Mouse (Mus musculus): ENCODE measurements around the gene Slc25a23.
A peak's percentile ranks its signal among the peaks of the same experiment; 100 is the strongest.

Slc25a23 gene

GRCm38 (mm10) chr17:57070699-57071098, 11.0 kb upstream of the Slc25a23 start:
- peak; percentile 49 to 74 for DNase-seq

- no peak for DNase-seq
Measured at GRCm38 (mm10) chr17:57070272-57070671, 10.6 kb upstream of the Slc25a23 start.

GRCm38 (mm10) chr17:57066908-57067307, 7.2 kb upstream of the Slc25a23 start:
- no peak for DNase-seq

- DNase-seq: peak; percentile 29 to 38
Measured at GRCm38 (mm10) chr17:57063031-57063430, 3.4 kb upstream of the Slc25a23 start.

GRCm38 (mm10) chr17:57062548-57062947, 2.9 kb upstream of the Slc25a23 start:
- DNase-seq: peak; percentile 19 to 46

- peak; percentile 87 to 89 for DNase-seq
Measured at GRCm38 (mm10) chr17:57062011-57062521, 2.4 kb upstream of the Slc25a23 start.

- DNase-seq: no peak
Measured at GRCm38 (mm10) chr17:57061069-57061468, 1.4 kb upstream of the Slc25a23 start.

- DNase-seq: peak; percentile 96
Measured at GRCm38 (mm10) chr17:57060231-57060801, 653 bp upstream of the Slc25a23 start.

- DNase-seq: peak; percentile 44 to 59
Measured at GRCm38 (mm10) chr17:57058891-57059485, 675 bp downstream of the Slc25a23 start, which contains the start of gene Crb3. TSS of gene Crb3 (plus strand) at chr17:57059105.

- DNase-seq: no peak
Measured at GRCm38 (mm10) chr17:57056246-57056645, 3.4 kb downstream of the Slc25a23 start.

- DNase-seq: peak in 1 of 2 experiments; percentile 36
Measured at GRCm38 (mm10) chr17:57051679-57052078, 8.0 kb downstream of the Slc25a23 start.

- DNase-seq: no peak
Measured at GRCm38 (mm10) chr17:57048816-57049215, 10.8 kb downstream of the Slc25a23 start.

- peak; percentile 13 to 15 for DNase-seq
Measured at GRCm38 (mm10) chr17:57047406-57047805, 12.3 kb downstream of the Slc25a23 start.

GRCm38 (mm10) chr17:57041554-57041953, 18.1 kb downstream of the Slc25a23 start, which contains the start of gene Slc25a41:
TSS of gene Slc25a41 (minus strand) at chr17:57041654.
- DNase-seq: no peak

GRCm38 (mm10) chr17:57038978-57039377, 20.7 kb downstream of the Slc25a23 start:
- DNase-seq: peak in 1 of 2 experiments; percentile 27

- DNase-seq: no peak
Measured at GRCm38 (mm10) chr17:57032854-57033253, 26.8 kb downstream of the Slc25a23 start.

GRCm38 (mm10) chr17:57031661-57032420, 27.8 kb downstream of the Slc25a23 start:
- peak; percentile 100 for DNase-seq

- DNase-seq: peak; percentile 28 to 52
Measured at GRCm38 (mm10) chr17:57030931-57031660, 28.6 kb downstream of the Slc25a23 start, which contains the start of gene Khsrp. TSS of gene Khsrp (minus strand) at chr17:57031522.

- peak; percentile 27 to 43 for DNase-seq
Measured at GRCm38 (mm10) chr17:57029691-57030090, 30.0 kb downstream of the Slc25a23 start.

- DNase-seq: no peak
Measured at GRCm38 (mm10) chr17:57027471-57027870, 32.2 kb downstream of the Slc25a23 start.

- no peak for DNase-seq
Measured at GRCm38 (mm10) chr17:57020960-57021359, 38.7 kb downstream of the Slc25a23 start.

GRCm38 (mm10) chr17:57019693-57020092, 40.0 kb downstream of the Slc25a23 start:
- DNase-seq: no peak
